Mouse (Mus musculus) retina, postnatal 7 days (tissue): Measurements from ENCODE around the gene Polr2a.

Experiments
- DNase-seq: peaks from one replicate; pipeline ENCODE4 v3.0.0-alpha.2; 2012; ENCODE audit warnings: low read depth, low spot score

The Polr2a gene

GRCm38 (mm10) chr11:69784793-69785272 lies 26.4 kb upstream of the Polr2a start:
- no peak for DNase-seq

DNA sequence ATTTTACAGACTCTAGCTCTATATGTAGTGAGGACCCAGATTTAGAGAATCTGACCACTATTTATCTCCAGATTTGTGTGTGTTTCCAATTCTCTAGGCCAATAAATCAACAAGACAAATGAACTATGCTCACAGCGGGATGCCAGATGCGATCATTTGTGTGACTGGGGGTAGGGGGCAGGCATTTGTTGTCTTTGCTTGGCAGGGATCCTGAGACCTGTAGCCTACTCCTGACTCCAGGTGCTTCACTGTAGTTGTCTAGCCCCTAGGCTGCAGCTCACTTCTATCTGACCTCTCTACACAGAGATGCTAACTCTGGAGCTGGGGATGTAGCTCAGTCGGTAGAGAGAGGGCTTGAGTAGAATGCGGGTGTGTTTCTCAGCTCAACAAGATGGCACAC lies 23.4 kb upstream of the Polr2a start:
- no peak for DNase-seq

DNA sequence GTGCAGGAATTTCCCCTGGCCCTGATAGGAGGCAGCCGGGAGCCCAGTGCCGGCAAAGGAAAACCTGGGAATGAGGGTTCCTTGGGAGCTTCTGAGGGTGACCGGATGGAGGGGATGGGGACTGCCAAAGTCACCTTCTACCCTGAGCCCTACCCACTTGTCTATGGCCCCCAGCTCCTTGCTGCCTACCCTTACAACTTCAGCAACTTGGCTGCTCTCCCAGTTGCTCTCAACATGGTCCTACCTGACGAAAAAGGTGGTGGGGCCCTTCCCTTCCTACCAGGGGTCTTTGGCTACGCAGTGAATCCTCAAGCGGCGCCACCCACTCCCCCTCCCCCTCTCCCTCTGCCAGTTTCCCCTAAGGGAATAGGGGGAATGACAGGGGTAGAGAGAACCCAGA lies 20.5 kb upstream of the Polr2a start:
- DNase-seq = no peak

- no peak for DNase-seq
Measured at GRCm38 (mm10) chr11:69778258-69778982, 20.0 kb upstream of the Polr2a start.

DNA sequence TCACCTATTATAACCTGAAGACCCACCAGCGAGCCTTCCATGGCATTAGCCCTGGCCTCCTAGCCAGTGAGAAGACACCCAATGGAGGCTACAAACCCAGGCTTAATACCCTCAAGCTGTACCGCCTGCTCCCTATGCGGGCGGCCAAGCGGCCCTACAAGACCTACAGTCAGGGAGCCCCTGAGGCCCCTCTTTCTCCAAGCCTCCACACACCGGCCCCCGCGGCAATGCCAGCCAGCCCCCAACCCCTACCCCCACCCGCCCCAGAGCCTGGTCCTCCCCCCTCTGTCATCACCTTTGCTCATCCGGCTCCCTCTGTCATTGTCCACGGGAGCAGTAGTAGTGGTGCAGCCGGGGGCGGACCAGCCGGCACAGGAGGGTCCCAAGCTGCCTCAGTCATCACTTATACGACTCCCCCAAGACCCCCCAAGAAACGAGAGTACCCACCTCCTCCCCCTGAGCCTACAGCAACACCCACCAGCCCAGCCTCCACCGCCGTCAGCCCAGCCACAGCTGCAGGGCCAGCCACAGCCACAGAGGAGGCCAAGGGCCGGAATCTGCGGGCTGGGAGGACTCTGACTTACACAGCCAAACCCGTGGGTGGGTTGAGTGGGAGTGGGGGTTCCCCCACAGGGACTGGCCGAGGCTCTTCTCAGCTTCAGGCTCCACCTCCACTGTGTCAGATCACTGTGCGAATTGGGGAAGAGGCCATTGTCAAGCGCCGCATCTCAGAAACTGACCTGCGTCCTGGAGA lies 19.2 kb upstream of the Polr2a start:
- DNase-seq = no peak

- no peak for DNase-seq
Measured at GRCm38 (mm10) chr11:69776488-69776887, 18.1 kb upstream of the Polr2a start.

- DNase-seq = no peak
Measured at GRCm38 (mm10) chr11:69775716-69776115, 17.3 kb upstream of the Polr2a start.

GRCm38 (mm10) chr11:69774961-69775360 lies 16.5 kb upstream of the Polr2a start:
- DNase-seq = no peak

GRCm38 (mm10) chr11:69767625-69767909 lies 9.1 kb upstream of the Polr2a start:
- no peak for DNase-seq

DNA sequence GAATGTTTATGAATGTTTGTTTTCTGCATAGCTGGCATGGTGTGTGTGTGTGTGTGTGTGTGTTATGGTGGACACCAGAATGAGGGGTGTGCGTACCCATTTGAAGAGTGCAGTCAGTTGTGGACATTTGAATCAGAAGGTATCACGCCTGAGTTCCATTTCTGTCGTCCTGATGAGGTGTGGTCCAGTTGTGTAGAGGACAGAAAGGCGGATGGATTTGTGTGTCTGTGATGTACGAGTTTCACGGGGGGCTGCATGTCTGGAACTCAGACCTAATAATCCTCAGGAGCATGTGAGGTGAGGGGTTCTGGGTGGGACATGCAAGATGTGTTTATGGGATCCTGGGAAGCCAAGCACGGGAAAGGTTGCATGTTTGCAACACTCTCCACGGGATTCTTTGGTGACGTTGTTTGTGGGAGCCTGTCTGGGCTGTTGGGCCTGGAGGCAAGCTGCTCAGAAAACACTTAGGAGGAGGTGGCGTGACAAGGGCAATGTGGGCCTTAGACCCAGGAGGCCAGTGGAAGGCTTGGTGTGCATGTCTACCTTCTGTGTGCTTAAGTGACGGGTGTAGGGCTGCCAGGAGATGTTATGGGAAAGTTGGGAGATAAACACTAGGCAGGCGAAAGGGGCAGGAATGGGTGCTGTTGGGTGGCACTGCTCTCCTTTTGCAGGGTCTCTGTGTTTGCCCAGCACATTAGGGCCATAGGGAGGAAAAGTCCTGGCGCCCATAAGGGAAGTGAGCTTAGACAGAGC lies 8.6 kb upstream of the Polr2a start:
- DNase-seq = no peak

DNA sequence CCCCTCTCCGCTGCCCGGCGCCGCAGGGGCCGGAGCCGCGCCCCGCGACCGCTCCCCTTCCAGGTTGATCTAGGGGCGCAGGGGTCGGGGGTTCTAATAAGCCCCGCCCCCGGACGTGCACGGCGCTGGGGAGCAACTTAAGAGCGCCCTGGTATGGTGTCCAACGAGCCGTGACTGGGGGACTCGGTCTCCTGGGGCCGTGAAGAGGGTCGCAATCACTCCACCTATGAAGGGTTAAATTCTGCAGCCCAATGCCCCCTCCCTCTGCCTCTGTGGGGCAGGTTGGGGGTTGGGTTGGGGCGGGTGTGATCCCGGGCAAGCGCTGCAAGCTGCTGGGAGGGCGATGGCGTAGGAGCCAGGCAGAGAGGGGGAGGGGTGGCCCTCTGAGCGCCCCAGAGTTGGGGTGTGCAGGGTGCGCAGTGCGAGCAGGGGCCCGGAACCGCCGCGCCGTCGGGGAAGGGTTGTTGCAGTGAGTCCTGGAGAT lies 7.7 kb upstream of the Polr2a start:
- DNase-seq = peak; percentile 49

- DNase-seq = no peak
Measured at GRCm38 (mm10) chr11:69765221-69766125, 7.0 kb upstream of the Polr2a start, which contains the start of gene Zbtb4. Gene Zbtb4 (plus strand): TSS chr11:69765912.

DNA sequence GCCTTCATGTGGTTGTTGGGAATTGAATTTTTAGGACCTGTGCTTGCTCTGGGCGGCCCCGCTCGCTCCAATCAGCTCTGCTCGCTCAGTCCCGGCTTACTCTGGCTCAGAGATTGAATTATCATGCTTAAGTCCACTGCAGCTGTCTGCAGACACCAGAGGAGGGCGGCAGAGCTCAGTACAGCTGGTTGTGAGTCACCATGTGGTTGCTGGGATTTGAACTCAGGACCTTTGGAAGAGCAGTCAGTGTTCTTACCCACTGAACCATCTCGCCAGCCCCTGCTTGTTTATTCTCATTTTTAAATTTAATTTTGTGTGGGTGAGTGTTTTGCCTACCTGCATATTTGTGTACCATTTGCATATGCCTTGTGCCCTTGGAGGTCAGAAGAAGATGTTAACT lies 5.1 kb upstream of the Polr2a start:
- DNase-seq = no peak

GRCm38 (mm10) chr11:69761868-69762267 lies 3.4 kb upstream of the Polr2a start, which contains the start of gene Slc35g3:
Gene Slc35g3 (minus strand): TSS chr11:69761968.
- DNase-seq = no peak

GRCm38 (mm10) chr11:69760901-69761200 lies 2.4 kb upstream of the Polr2a start:
- DNase-seq = no peak

GRCm38 (mm10) chr11:69760160-69760900 lies 1.9 kb upstream of the Polr2a start:
- DNase-seq = no peak

DNA sequence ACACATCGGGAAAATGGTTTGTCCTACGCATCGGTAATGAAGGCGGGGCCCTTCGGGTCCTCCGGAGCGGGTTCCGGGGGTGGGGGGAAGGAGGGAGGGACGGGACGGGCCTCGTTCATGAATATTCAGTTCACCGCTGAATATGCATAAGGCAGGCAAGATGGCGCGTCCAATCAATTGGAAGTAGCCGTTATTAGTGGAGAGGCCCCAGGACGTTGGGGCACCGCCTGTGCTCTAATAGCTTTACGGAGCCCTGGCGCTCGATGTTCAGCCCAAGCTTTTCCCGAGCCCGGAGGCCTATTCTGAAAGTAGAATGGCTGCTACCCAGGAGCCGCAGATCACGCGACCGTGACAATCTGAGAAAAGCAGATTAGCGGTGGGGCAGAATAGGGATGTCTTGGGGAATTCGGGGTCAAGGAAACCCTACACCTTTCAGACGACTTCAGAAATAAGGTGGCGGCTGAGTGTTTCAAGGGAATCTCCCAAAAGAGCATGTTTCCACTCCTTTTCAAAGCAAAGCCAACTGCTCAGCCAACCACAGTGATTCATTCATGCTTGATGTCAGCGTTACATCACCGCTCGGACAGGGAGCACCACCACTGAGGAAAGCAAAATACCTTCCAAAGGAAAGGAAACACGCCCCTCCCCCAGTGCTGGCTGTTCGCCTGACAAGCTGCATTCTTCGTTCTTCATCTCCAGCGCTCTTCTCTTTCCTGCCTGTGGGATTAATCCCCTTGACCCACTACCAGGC lies 709 bp upstream of the Polr2a start:
- DNase-seq = peak; percentile 50

- DNase-seq = peak; percentile 93
Measured at GRCm38 (mm10) chr11:69758090-69758456, 364 bp downstream of the Polr2a start.

GRCm38 (mm10) chr11:69757303-69758089 lies 941 bp downstream of the Polr2a start:
- no peak for DNase-seq
